Mouse (Mus musculus) heart, embryonic 16.5 days (tissue): ENCODE results near the gene Gm3685. TPM values are rescaled to one million over a fixed set of nuclear protein-coding genes. Genes with fewer than 3 reads are reported as not detected.
A peak's percentile ranks its signal among the peaks of the same experiment; 100 is the strongest.
"Not testable (repeated sequence)": the region's sequence is repeated elsewhere in the genome, so short reads cannot be mapped to it uniquely, and the experiment has no call there.

Source experiments
- ATAC-seq: fragments of 200-750 bp; cut with Nextera tagmentation; replicated peaks from 2 replicates; pipeline ENCODE4 v1.8.0; 2017; ENCODE audit warnings: moderate number of reproducible peaks; ENCODE audit not compliant: insufficient read depth, low FRiP score; ENCODE audit errors: extremely low read depth
- H3K27ac ChIP-seq: fragments of 300-500 bp; sonication (generic); 2 replicates; pipeline ENCODE4 v1.5.1; 2014; ENCODE audit warnings: mild to moderate bottlenecking, low read length, control low read depth, moderate library complexity
- H3K27me3 ChIP-seq: fragments of 300-500 bp; sonication (generic); 2 replicates; pipeline ENCODE4 v1.6.1; 2014; ENCODE audit warnings: low read length, mixed read lengths; ENCODE audit not compliant: control insufficient read depth, insufficient read depth
- H3K36me3 ChIP-seq: fragments of 300-500 bp; sonication (generic); 2 replicates; pipeline ENCODE4 v1.6.1; 2014; ENCODE audit not compliant: control insufficient read depth, insufficient read depth
- H3K4me1 ChIP-seq: fragments of 300-500 bp; sonication (generic); 2 replicates; pipeline ENCODE4 v1.6.1; 2014; ENCODE audit warnings: low read length, mixed read lengths; ENCODE audit not compliant: control insufficient read depth, insufficient read depth
- H3K4me2 ChIP-seq: fragments of 300-500 bp; sonication (generic); 2 replicates; pipeline ENCODE4 v1.6.1; 2014; ENCODE audit warnings: low read depth, mild to moderate bottlenecking, control low read depth, low read length
- H3K4me3 ChIP-seq: fragments of 300-500 bp; sonication (generic); 2 replicates; pipeline ENCODE4 v1.5.1; 2014; ENCODE audit warnings: mild to moderate bottlenecking, control low read depth, low read length
- H3K9ac ChIP-seq: fragments of 300-500 bp; sonication (generic); 2 replicates; pipeline ENCODE4 v1.6.1; 2014; ENCODE audit warnings: low read length, control low read depth
- H3K9me3 ChIP-seq: fragments of 300-500 bp; sonication (generic); replicated peaks from 2 replicates; pipeline ENCODE4 v1.6.1; 2016; ENCODE audit warnings: low read length; ENCODE audit not compliant: control insufficient read depth
- WGBS: fragments of 180-500 bp; shearing (Covaris S2); extraction: QIAGEN DNeasy Blood & Tissue Kit; methylation state at CpG from one replicate; pipeline ENCODE4 v1.1.7; 2014; 5-methylcytosine and 5-hydroxymethylcytosine counted together
- polyA plus RNA-seq: library from polyadenylated mRNA; unstranded; fragments of >200 nt; fragmentation: Nextera tagmentation; extraction: Ambion mirVana; gene quantifications from 2 replicates; pipeline ENCODE4 v1.2.1, GENCODE M21; 2015

Gm3685 gene
- polyA plus RNA-seq, result not detected in 2 replicates

GRCm38 (mm10) chr14:7044870-7045269 is at the start of gene Gm3685:
Gm3685 (minus strand) TSS chr14:7044970.
- not testable (repeated sequence) for H3K4me3 ChIP-seq, H3K4me2 ChIP-seq, H3K4me1 ChIP-seq, H3K9me3 ChIP-seq, H3K36me3 ChIP-seq, H3K27ac ChIP-seq, ATAC-seq, H3K27me3 ChIP-seq, H3K9ac ChIP-seq
- no CpG with 5 or more reads among the region's 2 CpGs for WGBS

GRCm38 (mm10) chr14:7026781-7027749 is 17.7 kb downstream of the Gm3685 start, which contains the start of gene Gm10406:
Gm10406 (minus strand) TSS chr14:7027449.
- WGBS, result under 1% methylated on average over 55 of the region's 70 CpGs
- H3K27ac ChIP-seq, ATAC-seq: not testable (repeated sequence)

GRCm38 (mm10) chr14:7026274-7026673 is 18.5 kb downstream of the Gm3685 start:
- H3K4me1 ChIP-seq, H3K4me3 ChIP-seq, H3K9ac ChIP-seq, H3K36me3 ChIP-seq, H3K4me2 ChIP-seq, H3K9me3 ChIP-seq, H3K27me3 ChIP-seq, ATAC-seq, H3K27ac ChIP-seq: not testable (repeated sequence)
- 3% methylated on average over 8 of the region's 9 CpGs for WGBS

More at GRCm38 (mm10) chr14:7026781-7027749, 17.7 kb downstream of the Gm3685 start, which contains the start of gene Gm10406:
- Histone ChIP-seq H3K4me3 (peak within 1 kb of the TSS; percentile 52), H3K9ac (peak within 1 kb of the TSS; percentile 43; the same call in 1 of the 2 replicates), H3K4me2 (peak within 1 kb of the TSS; percentile 77)
- H3K9me3 ChIP-seq, H3K36me3 ChIP-seq, H3K4me1 ChIP-seq, H3K27me3 ChIP-seq: not testable (repeated sequence)

Other genes with a start within 250 kb of the Gm3685 start
- not detected in 2 replicates for gene Gm3642, start 204.7 kb downstream of the Gm3685 start, polyA plus RNA-seq
- 0.56 and 0.67 TPM in 2 replicates for gene Gm3667, start 155.0 kb downstream of the Gm3685 start, polyA plus RNA-seq
- not detected in 2 replicates for gene Gm6356, start 71.2 kb downstream of the Gm3685 start, polyA plus RNA-seq
- gene Gm10406, start 17.5 kb downstream of the Gm3685 start, polyA plus RNA-seq, result 0.20 TPM in 1 of 2 replicates, not detected in the other
- gene Gm3696, start 55.7 kb upstream of the Gm3685 start, polyA plus RNA-seq, result 1.1 and 1.5 TPM in 2 replicates
- 0.08 TPM in 1 of 2 replicates, not detected in the other for gene Gm6676, start 80.4 kb upstream of the Gm3685 start, polyA plus RNA-seq
- gene Gm3512, start 129.6 kb upstream of the Gm3685 start, polyA plus RNA-seq, result 2.5 and 3.0 TPM in 2 replicates
- gene Gm16434, start 149.6 kb upstream of the Gm3685 start, polyA plus RNA-seq, result 0.08 TPM in 1 of 2 replicates, not detected in the other
- gene Gm3727, start 219.7 kb upstream of the Gm3685 start, polyA plus RNA-seq, result not detected in 2 replicates